Mouse (Mus musculus): ENCODE results near the gene Cyp4f40. TPM values are rescaled to one million over a fixed set of nuclear protein-coding genes. Genes with fewer than 3 reads are reported as not detected.
A peak's percentile ranks its signal among the peaks of the same experiment; 100 is the strongest.
"Not testable (repeated sequence)": the region's sequence is repeated elsewhere in the genome, so short reads cannot be mapped to it uniquely, and the experiment has no call there.

Gene Cyp4f40
- not detected in 2 replicates for polyA plus RNA-seq (2015; fragmentation: Nextera tagmentation; extraction: Ambion mirVana)

- ATAC-seq: no peak
- WGBS: 56% methylated on average over 2 of the region's 2 CpGs
- Histone ChIP-seq H3K4me3 (replicated peaks; ENCODE audit: low read length) (no peak within 1 kb of the TSS), H3K9me3 (ENCODE audit: control insufficient read depth, low read length) (no peaks in the 10 kb centered on the region), H3K4me2 (ENCODE audit: low read length) (no peak within 1 kb of the TSS), H3K9ac (replicated peaks; ENCODE audit: low read depth, low read length) (no peak within 1 kb of the TSS), H3K4me1 (replicated peaks; ENCODE audit: control insufficient read depth, insufficient read depth, low read length) (no peaks in the 10 kb centered on the region; the same call in 1 of the 2 replicates), H3K27ac (ENCODE audit: low read length) (no peak within 1 kb of the TSS), H3K36me3 (ENCODE audit: control insufficient read depth, insufficient read depth) (no peaks in the 10 kb centered on the region), H3K27me3 (replicated peaks; ENCODE audit: control insufficient read depth, insufficient read depth, low read length) (no peaks in the 10 kb centered on the region)
Measured at GRCm38 (mm10) chr17:32658712-32659111, at the start of gene Cyp4f40. Cyp4f40 (plus strand) TSS chr17:32658900.

GRCm38 (mm10) chr17:32610231-32610630 lies 48.5 kb upstream of the Cyp4f40 start:
- H3K9ac ChIP-seq (replicated peaks; ENCODE audit: low read depth, low read length); H3K4me1 ChIP-seq (replicated peaks; ENCODE audit: control insufficient read depth, insufficient read depth, low read length): not testable (repeated sequence)
- WGBS: 80% methylated on average over 3 of the region's 3 CpGs

GRCm38 (mm10) chr17:32610896-32611295 lies 47.8 kb upstream of the Cyp4f40 start:
- Histone ChIP-seq H3K4me2 (ENCODE audit: low read length) (no peak overlapping the region), H3K27ac (ENCODE audit: low read length) (no peak overlapping the region), H3K4me3 (replicated peaks; ENCODE audit: low read length) (no peak overlapping the region), H3K27me3 (replicated peaks; ENCODE audit: control insufficient read depth, insufficient read depth, low read length) (no peaks in the 10 kb centered on the region), H3K9ac (replicated peaks; ENCODE audit: low read depth, low read length) (no peak overlapping the region), H3K36me3 (ENCODE audit: control insufficient read depth, insufficient read depth) (no peaks in the 10 kb centered on the region), H3K9me3 (ENCODE audit: control insufficient read depth, low read length) (no peaks in the 10 kb centered on the region), H3K4me1 (replicated peaks; ENCODE audit: control insufficient read depth, insufficient read depth, low read length) (no peaks in the 10 kb centered on the region)
- no peak for ATAC-seq
- 84% methylated on average over 3 of the region's 3 CpGs for WGBS

More at GRCm38 (mm10) chr17:32610231-32610630, 48.5 kb upstream of the Cyp4f40 start:
- H3K4me3 ChIP-seq (replicated peaks; ENCODE audit: low read length); ATAC-seq; H3K27me3 ChIP-seq (replicated peaks; ENCODE audit: control insufficient read depth, insufficient read depth, low read length); H3K4me2 ChIP-seq (ENCODE audit: low read length); H3K27ac ChIP-seq (ENCODE audit: low read length); H3K9me3 ChIP-seq (ENCODE audit: control insufficient read depth, low read length); H3K36me3 ChIP-seq (ENCODE audit: control insufficient read depth, insufficient read depth): not testable (repeated sequence)

- Histone ChIP-seq H3K36me3 (ENCODE audit: control insufficient read depth, insufficient read depth) (no peaks in the 10 kb centered on the region), H3K4me2 (ENCODE audit: low read length) (no peak overlapping the region), H3K9ac (replicated peaks; ENCODE audit: low read depth, low read length) (no peak overlapping the region), H3K4me1 (replicated peaks; ENCODE audit: control insufficient read depth, insufficient read depth, low read length) (no peaks in the 10 kb centered on the region), H3K27me3 (replicated peaks; ENCODE audit: control insufficient read depth, insufficient read depth, low read length) (no peaks in the 10 kb centered on the region), H3K9me3 (ENCODE audit: control insufficient read depth, low read length) (no peaks in the 10 kb centered on the region), H3K4me3 (replicated peaks; ENCODE audit: low read length) (no peak overlapping the region), H3K27ac (ENCODE audit: low read length) (no peak overlapping the region)
- WGBS: 79% methylated on average over 3 of the region's 3 CpGs
- ATAC-seq: no peak
Measured at GRCm38 (mm10) chr17:32612417-32612816, 46.3 kb upstream of the Cyp4f40 start.

GRCm38 (mm10) chr17:32617252-32617651 lies 41.4 kb upstream of the Cyp4f40 start:
- H3K27me3 ChIP-seq (replicated peaks; ENCODE audit: control insufficient read depth, insufficient read depth, low read length): no peaks in the 10 kb centered on the region
- H3K4me3 ChIP-seq (replicated peaks; ENCODE audit: low read length): no peak overlapping the region
- ATAC-seq: no peak
- H3K4me1 ChIP-seq (replicated peaks; ENCODE audit: control insufficient read depth, insufficient read depth, low read length): no peaks in the 10 kb centered on the region
- H3K27ac ChIP-seq (ENCODE audit: low read length): no peak overlapping the region
- H3K9ac ChIP-seq (replicated peaks; ENCODE audit: low read depth, low read length): no peak overlapping the region
- H3K4me2 ChIP-seq (ENCODE audit: low read length): no peak overlapping the region
- whole genome bisulfite sequencing: 61% methylated on average over 1 of the region's 1 CpGs
- no peaks in the 10 kb centered on the region for H3K36me3 ChIP-seq (ENCODE audit: control insufficient read depth, insufficient read depth)
- H3K9me3 ChIP-seq (ENCODE audit: control insufficient read depth, low read length): no peaks in the 10 kb centered on the region

GRCm38 (mm10) chr17:32621018-32621417 lies 37.7 kb upstream of the Cyp4f40 start, which contains the start of gene Cyp4f37:
Cyp4f37 (plus strand) TSS chr17:32621309.
- WGBS: 85% methylated on average over 4 of the region's 4 CpGs

GRCm38 (mm10) chr17:32629726-32630125 lies 29.0 kb upstream of the Cyp4f40 start:
- not testable (repeated sequence) for H3K9ac ChIP-seq (replicated peaks; ENCODE audit: low read depth, low read length); H3K4me3 ChIP-seq (replicated peaks; ENCODE audit: low read length); H3K36me3 ChIP-seq (ENCODE audit: control insufficient read depth, insufficient read depth); H3K4me2 ChIP-seq (ENCODE audit: low read length); H3K27me3 ChIP-seq (replicated peaks; ENCODE audit: control insufficient read depth, insufficient read depth, low read length); H3K27ac ChIP-seq (ENCODE audit: low read length); ATAC-seq; H3K9me3 ChIP-seq (ENCODE audit: control insufficient read depth, low read length); H3K4me1 ChIP-seq (replicated peaks; ENCODE audit: control insufficient read depth, insufficient read depth, low read length)
- 91% methylated on average over 7 of the region's 7 CpGs for WGBS

More at GRCm38 (mm10) chr17:32621018-32621417, 37.7 kb upstream of the Cyp4f40 start, which contains the start of gene Cyp4f37:
- H3K9me3 ChIP-seq (ENCODE audit: control insufficient read depth, low read length); H3K27me3 ChIP-seq (replicated peaks; ENCODE audit: control insufficient read depth, insufficient read depth, low read length); H3K27ac ChIP-seq (ENCODE audit: low read length); H3K4me3 ChIP-seq (replicated peaks; ENCODE audit: low read length); H3K36me3 ChIP-seq (ENCODE audit: control insufficient read depth, insufficient read depth); H3K4me1 ChIP-seq (replicated peaks; ENCODE audit: control insufficient read depth, insufficient read depth, low read length); H3K9ac ChIP-seq (replicated peaks; ENCODE audit: low read depth, low read length); ATAC-seq; H3K4me2 ChIP-seq (ENCODE audit: low read length): not testable (repeated sequence)

- H3K27me3 ChIP-seq (replicated peaks; ENCODE audit: control insufficient read depth, insufficient read depth, low read length): no peaks in the 10 kb centered on the region
- H3K4me1 ChIP-seq (replicated peaks; ENCODE audit: control insufficient read depth, insufficient read depth, low read length): 0 out of 2 replicates have a peak, but pooled peaks cover 4% of the 10 kb centered on the region
- no peak overlapping the region for H3K9ac ChIP-seq (replicated peaks; ENCODE audit: low read depth, low read length)
- no peak overlapping the region for H3K27ac ChIP-seq (ENCODE audit: low read length)
- ATAC-seq: no peak
- no peak overlapping the region for H3K4me3 ChIP-seq (replicated peaks; ENCODE audit: low read length)
- H3K9me3 ChIP-seq (ENCODE audit: control insufficient read depth, low read length): no peaks in the 10 kb centered on the region
- no peaks in the 10 kb centered on the region for H3K36me3 ChIP-seq (ENCODE audit: control insufficient read depth, insufficient read depth)
- H3K4me2 ChIP-seq (ENCODE audit: low read length): no peak overlapping the region
- 79% methylated on average over 3 of the region's 3 CpGs for WGBS
Measured at GRCm38 (mm10) chr17:32631936-32632335, 26.8 kb upstream of the Cyp4f40 start.

- peak overlapping the region; percentile 69 for H3K9ac ChIP-seq (replicated peaks; ENCODE audit: low read depth, low read length)
- not testable (repeated sequence) for H3K36me3 ChIP-seq (ENCODE audit: control insufficient read depth, insufficient read depth); H3K27me3 ChIP-seq (replicated peaks; ENCODE audit: control insufficient read depth, insufficient read depth, low read length); H3K9me3 ChIP-seq (ENCODE audit: control insufficient read depth, low read length); H3K27ac ChIP-seq (ENCODE audit: low read length); H3K4me1 ChIP-seq (replicated peaks; ENCODE audit: control insufficient read depth, insufficient read depth, low read length)
- WGBS: 88% methylated on average over 9 of the region's 9 CpGs
- peak; percentile 33; the same call in 1 of the 2 replicates for ATAC-seq
- H3K4me2 ChIP-seq (ENCODE audit: low read length): peak overlapping the region; percentile 62
- H3K4me3 ChIP-seq (replicated peaks; ENCODE audit: low read length): peak overlapping the region; percentile 45
Measured at GRCm38 (mm10) chr17:32634242-32634971, 24.3 kb upstream of the Cyp4f40 start.

Measured in forebrain, embryonic 16.5 days (tissue).